Mouse (Mus musculus): ENCODE measurements around the gene Bmp2k.

Gene Bmp2k

DNA sequence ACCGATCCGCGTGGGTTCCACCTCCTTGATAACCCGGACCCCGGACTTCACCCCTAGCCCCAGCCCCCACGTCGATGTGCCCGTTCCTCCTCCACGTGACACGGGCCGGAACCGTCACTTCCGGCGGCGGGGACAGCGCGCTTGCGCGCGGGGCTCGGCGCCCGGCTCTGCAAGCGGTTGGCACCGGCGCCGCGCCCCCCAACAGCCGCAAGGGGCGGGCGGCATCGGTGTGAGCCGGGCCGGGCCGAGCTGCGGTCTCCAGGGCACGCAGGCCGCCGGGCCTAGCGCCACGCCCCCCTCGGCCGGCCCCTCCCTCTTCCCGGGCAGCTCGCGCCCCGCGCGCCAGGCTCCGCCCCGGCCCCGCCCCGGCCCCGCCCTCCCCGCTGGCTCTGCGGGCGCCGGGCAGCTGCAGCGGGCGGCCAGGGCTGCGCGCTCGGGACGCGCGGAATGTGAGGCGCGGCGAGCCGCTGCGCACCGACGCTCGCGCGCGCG is at the start of gene Bmp2k:
Bmp2k (plus strand) TSS at position 380 of the 492 bp plus-strand sequence.
- DNase-seq (ENCODE audit: low read depth, low spot score), result peak; percentile 77

DNA sequence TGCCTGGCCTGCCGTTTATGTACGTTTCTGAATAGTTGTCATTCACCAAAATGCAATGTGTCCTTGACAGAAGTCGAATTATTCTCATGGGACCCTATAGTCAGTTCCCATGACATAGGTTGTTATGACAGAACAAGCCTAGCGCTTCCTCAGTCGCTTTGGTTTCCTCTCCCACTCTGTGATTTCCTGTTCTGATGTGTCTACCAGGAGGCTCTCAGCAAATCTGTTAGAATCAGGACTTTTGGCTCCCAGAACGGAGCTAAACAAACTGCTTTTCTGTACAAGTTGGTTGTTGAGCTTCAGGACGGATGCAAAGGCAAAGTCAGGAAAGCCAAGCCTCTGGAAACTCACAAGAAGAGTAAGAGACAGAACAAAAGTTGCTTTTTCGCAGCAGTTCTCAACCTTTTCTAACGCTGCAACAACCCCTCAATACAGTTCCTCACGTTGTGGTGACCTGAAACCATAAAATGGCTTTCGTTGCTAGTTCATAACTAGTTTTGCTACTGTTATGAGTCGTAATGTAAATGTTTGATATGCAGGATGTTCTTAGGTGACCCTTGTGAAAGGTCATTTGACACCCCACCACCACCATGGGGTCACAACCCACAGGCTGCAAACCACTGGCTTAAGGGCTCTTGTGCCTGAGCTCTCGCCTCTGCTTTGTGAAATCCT is 48.5 kb upstream of the Bmp2k start:
- no peak for DNase-seq (ENCODE audit: low read depth, low spot score)

DNA sequence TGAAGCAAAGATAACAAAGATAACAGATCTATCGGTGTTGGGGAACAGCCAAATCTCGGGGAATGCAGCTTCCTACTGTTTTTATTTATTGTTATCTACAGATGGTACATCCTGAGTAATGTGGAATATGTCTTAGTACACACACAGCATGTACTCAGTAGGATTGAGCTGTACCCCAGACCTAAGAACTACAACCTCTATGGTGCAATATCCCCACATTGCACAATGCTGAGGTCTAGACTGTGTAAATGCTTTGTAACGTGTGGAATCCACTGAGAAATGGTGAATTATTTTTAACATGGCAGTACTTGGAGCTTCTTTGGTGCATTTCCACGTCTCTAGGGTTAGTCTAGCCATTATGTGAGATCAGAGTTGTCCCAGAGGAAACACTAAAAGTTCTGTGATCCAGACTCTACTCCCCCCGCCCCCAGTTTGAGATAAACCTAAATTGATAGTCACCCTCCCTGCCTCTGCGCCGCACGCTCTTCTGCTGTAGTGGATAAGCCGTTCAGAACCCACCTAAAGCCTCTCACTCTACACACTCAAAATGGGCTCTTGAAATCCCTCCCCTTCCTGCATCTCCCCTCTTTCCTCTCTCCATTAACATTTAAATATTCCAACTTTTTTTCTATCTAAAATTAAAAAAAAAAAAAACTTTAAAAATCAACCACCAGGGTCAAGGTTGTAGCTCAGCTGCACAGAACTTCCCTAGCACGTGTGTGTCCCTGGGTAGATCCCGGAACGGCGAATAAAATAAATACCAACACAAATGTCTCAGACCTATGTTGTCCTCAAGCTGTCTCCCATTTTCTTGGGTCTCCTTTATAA is 47.4 kb upstream of the Bmp2k start:
- no peak for DNase-seq (ENCODE audit: low read depth, low spot score)

DNA sequence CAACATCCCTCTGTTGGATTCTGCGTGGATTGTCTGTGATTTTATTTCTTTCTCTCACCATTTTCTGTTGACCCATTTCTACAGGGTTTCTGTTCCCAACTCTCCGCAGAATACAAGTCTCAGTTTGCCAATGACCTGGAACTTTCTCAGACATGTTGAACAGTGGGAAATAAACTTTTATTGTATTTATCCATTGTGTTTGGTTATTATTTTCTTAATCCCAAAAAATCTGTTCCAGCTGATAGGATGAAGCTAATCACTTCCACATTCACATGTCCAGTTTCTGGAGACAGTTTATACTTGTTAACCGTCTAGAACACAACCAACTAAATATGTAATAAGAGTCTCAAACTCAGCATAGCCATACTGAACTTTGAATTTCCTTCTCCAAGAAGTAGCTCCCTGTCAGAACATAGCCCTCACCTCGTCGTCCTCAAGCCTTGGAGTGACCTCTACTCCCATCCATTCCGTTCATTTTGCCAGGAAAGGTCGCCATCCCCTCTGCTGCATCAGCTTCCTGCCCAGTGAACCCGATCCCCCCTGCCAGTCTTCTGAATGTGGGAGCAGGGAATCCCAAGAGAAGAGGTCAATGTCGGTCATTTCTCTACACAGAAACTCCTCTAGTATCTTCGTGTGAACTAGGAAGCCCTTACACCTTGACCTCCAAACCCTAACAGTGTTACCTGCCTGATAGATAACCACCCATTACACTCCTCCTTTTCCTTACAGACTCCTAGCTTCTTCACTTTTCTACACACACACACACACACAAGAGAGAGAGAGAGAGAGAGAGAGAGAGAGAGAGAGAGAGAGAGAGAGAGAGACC is 46.6 kb upstream of the Bmp2k start:
- DNase-seq (ENCODE audit: low read depth, low spot score), result no peak

DNA sequence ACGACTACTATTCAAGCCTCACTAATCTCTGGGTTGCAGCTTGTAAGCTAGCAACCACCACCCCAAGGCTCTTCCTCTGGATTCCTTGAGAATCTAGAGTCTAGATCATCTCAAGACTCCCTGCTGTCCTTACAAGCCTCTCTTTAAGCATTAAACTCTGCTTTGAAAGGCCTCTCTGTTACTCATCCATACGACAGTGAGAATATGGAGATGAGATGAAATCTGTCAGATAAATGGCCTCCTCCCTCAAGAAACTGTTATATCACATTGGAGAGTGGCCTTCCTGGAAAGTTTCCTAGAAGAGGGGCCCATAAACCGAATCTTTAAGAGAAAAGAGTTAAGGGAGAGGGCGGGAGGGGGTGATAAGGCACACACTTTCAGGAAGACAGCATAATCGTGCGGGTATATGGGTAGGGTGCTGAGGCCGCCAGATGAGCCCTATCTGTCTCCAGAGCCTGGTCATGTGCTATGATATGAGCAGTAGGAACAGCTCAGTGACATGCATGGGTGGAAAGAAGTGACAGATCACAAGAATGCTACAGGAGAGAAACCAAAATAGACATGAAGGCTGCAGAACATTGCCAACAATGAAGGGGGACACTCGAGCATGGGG is 45.9 kb upstream of the Bmp2k start:
- DNase-seq (ENCODE audit: low read depth, low spot score), result no peak

DNA sequence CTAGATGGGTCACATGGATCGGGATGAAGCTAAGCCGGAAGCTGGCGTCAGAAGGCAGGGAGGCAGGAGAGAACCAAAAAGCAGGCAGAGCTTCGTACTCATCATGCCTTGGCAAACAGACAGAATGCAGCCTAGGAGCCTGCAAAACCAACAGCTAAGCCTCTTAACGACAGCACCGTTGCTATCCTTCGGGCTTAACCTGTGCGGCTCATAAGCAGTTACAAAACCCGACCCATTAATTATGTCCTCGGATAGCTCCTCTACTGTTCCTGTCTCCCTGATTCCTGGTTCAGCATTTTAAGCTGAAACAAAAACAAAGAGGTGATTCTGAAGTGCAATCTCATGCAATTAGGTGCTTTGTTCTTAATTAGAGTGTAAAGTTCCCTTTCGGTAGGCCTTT is 43.4 kb upstream of the Bmp2k start:
- no peak for DNase-seq (ENCODE audit: low read depth, low spot score)

DNA sequence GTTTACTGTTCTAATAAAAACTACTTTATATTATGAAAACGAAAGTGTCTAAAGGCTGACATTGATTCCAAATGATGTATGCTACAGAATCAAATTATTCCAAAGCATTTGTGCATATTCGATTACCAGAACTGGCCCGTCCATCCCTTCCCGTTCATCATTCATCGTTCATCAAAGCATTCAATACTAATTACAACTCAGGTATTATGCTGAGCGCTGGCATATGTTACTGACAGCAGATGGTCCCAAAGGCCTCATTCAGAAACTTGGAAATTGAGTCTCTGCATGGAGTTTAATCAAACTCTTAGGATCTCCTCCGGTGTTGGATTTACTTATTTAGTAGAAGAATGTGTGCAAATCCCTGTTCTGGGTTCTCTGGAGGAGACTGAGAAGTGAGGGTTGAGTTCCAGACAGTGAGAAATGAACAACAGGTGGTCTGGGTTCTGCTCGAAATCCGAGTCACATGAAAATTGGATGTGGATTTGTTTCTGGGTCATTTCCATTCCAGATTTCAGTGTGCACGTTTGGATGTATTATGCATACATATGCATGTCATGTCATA is 42.9 kb upstream of the Bmp2k start:
- no peak for DNase-seq (ENCODE audit: low read depth, low spot score)

DNA sequence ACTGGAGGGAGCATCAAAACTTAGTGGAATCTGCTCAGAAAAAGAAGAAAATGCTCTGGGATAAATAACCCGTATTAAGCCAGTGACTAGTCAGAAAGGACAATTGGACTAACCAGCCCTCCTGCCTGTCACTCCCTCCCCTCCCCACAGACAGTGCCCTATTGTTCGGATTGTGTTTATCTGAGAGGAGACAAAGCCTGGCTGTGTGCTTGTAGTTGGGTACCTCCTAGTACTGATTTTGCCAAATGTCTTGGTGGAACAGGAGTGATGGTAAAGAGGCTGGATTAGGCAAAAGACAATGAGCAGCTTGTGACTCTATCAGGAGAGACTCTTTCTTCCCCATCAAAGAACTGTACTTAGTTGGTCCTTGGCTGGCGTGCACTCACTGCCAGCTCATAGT is 40.6 kb upstream of the Bmp2k start:
- no peak for DNase-seq (ENCODE audit: low read depth, low spot score)

DNA sequence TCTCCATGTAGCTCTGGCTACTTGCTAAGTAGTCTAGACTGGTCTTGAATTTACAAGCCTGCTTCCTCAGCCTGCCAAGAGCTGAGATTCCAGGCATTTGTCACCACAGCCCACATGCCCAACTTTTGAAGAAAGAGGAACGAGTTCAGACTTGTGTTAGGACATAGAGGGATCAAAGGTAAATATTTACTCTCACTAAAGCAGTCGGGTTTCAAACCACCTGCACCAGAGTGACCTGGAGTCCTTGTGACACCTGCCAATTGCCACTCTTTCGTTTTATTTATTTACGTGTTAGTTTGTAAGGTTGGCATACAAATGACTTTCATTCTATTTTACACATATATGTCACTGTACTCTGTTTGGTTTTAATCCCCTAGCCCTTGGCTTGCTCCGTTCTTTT is 36.4 kb upstream of the Bmp2k start:
- no peak for DNase-seq (ENCODE audit: low read depth, low spot score)

DNA sequence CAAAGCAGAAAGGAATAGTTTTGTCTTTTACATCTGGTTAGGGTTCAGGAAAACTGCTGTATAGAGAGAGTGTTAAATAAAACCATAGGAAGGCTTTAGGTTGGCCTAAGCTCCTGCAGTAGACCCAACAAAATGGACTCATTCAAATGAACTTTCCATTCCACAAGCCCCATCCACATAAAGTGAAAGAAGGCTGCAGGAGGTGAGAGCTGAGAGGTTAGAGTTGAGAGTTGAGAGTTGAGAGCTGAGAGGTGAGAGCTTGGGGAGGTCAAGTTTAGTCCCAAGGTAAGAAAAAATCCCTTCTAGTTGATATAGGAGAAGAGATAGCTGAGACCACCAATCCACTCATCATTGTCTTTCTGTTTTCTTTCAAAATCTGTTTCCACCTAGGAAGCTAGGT is 35.6 kb upstream of the Bmp2k start:
- no peak for DNase-seq (ENCODE audit: low read depth, low spot score)

DNA sequence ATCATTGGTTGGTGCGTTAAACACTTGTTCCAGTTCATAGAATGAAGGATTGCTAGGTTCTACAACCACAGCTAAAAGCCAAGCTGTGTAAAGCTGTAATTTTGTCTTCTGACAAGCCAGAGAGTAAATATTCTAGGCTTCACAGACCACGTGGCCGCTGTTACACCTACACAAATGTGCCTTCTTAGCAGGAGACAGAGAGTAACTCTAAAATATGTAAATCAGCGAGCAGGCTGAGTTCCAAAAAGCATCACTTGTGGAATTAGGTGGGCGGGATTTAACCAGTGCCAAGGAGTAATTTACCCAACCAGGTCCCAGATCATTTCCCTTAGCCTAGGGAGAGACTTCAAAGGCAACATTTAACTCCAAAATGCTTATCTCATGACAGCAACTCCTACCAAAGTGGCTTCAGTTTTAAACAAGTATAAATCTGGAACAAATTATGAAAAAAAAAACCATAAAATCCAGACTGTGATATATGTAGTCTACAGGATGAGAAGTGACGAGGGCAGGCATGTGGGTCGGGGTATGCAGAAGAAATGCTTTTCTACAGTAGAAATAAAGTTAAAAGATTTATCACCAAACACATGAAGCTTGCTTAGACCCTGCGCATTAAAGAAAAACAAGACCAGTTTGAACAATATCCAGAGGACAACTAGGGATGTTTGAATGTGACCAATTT is 35.1 kb upstream of the Bmp2k start:
- peak; percentile 9 for DNase-seq (ENCODE audit: low read depth, low spot score)

DNA sequence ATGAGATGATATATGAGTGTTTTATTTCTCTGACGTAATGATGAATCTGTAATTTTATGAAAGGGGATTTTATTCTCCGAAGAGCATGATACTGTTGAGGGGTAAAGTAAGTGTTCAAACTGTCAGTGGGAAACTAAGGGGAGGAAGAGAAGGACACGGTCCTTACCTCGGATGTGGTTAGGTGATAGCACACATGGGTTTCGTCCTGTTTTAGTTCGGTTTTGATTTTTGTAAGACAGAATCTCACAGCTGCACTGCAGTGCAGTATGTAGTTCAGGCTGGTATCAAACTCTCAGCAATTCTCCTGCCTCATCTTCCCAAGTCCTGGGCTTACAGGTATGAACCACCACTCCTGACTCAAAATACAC is 34.6 kb upstream of the Bmp2k start:
- no peak for DNase-seq (ENCODE audit: low read depth, low spot score)

DNA sequence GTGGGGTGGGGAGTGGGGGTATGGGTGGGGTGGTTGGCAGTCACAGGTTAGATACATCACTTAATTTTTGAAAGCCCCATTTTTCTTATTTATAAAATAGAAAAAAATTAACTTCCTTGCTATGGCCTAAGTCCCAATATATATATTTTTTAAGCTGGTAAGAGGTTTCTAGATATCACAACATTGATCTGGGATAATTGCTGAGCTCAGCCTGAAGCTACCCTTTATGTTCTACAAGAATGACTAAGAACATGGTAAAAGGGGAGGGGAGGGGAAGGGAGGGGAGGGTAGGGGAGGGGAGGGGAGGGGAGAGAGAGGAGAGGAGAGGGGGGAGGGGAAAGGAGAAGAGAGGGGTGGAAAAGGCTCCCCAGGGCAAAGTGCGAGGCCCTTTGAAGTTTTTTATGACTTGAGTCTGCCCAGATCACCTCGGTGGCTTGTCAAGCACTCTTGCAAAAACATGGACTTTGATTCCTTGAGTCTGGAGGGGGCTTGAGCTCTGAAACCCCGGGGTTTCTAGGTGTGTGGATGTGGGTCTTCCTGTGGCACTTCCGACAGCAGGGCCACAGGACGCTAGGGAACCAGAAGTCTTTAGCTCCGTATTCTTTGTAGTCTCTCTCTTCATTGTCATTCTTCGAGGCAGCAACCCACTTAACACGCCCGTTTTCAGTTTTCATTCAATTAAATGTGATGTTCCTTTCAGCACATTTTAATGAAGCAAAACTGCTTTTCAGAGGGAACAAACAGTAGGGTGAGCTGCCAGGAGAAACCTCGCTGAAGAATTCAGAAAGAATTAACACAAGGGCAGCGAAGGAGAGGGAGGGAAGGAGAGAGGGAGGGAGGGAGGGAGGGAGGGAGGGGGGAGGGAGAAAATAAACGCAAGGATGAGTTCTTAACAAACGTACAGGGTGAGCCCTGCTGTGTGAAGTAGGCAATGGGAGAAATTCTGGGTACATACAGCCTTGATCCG is 33.1 kb upstream of the Bmp2k start:
- DNase-seq (ENCODE audit: low read depth, low spot score), result no peak

DNA sequence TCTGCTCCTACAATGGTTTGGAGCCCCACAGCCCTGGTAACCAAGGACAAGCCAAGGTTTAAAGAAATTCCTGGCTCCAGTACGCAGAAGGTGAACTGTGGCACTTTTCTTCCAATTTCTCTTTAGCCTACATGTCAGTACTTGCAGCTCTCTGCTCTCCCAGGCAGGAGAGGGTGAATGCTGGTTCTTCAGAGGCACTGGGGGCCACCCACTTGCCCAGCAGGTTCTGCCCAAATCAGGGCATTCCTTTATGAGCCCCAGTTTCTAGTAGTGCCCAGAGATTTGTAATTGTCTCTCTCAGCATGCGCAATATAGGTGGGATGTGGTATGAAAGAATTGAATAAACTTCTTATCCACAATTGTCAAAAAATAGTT is 32.5 kb upstream of the Bmp2k start:
- DNase-seq (ENCODE audit: low read depth, low spot score), result no peak

DNA sequence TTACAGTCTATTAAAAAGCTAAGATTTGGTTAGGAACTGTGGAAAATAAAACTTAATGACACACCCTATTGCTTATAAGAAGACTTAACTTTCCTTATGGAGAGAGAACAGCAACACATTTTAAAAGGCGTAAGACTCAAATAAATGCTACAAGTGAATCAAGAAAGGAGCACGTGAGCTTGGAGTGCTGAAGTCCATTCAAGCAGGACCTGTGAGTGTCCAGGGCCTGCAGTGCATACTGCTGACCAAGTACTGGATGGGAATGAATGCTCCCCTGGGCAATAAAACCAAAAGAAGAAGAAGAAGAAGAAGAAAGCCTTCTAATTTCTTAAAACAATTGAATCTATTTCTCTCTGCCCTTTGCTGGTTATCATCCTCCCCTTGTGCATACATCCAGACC is 32.0 kb upstream of the Bmp2k start:
- no peak for DNase-seq (ENCODE audit: low read depth, low spot score)

DNA sequence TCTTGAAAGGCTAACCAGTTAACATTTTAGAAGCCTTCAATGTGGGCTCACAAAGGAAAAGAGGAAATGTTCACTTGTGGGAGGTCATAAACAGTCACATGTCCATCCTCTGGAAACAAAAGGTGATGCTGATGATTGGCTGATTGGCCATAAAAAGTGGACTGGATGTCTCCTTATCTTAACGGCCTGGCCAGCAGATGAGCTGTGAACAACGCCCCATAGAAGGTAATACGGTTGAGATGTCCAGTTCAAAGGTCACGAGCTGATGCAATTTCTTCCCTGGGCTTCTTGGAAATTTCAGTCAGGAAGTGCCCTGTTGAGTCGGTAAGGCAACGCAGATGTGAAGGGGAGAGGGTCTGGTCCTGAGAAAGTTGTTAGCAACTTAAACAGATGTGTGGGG is 28.9 kb upstream of the Bmp2k start:
- DNase-seq (ENCODE audit: low read depth, low spot score), result no peak

DNA sequence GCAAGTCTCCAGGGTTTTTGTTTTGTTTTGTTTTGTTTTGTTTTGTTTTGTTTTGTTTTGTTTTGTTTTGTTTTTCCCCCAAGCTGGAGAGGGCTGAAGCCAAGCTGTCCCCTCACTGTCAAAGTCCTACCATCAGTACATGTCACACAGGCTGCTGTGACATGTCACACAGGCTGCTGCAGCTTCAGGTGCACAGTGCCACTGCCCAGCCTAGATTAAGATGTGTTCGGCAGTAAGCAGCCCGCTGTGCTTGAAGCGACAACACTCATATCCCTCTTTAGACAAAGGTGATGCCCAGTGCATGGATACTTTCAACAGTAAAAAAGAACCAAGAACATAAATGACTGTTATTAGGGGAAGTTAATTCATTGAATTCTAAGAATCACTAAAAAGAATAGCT is 28.5 kb upstream of the Bmp2k start:
- no peak for DNase-seq (ENCODE audit: low read depth, low spot score)

DNA sequence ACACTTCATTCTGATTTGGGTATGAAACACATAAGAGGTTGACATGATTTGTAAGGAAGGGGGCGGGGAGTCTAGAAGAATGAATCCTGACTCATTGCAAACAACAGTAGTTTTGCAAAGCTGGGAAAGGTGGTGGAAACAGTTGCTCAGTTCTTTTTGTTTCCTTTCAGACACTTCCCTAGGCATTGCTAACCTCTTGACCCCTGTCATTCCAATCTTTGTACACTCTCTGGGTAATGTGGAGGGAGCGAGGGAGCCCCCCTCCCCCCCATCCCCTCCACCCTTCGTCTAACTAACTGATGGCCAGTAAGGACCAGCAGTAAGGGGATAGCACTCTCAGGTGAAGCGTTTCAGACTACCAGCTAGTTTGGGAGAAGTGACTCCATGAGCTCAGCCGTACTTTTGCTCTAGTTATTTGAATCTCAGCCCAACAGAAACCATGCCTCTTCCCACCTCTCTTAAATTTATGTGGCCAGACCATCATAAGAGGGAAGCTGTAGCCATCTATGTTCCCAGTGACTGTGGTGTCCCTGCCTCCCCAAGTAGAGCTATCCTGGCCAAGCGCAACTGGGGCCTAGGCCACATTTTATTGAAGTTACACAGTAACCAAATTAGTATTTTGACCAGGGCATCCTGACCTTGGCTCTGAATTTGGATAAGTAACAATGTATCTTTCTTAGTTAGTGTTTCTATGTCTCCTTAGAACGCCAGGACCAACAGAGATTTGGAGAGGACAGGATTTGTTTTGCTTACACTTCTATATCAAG is 27.6 kb upstream of the Bmp2k start:
- DNase-seq (ENCODE audit: low read depth, low spot score), result no peak

DNA sequence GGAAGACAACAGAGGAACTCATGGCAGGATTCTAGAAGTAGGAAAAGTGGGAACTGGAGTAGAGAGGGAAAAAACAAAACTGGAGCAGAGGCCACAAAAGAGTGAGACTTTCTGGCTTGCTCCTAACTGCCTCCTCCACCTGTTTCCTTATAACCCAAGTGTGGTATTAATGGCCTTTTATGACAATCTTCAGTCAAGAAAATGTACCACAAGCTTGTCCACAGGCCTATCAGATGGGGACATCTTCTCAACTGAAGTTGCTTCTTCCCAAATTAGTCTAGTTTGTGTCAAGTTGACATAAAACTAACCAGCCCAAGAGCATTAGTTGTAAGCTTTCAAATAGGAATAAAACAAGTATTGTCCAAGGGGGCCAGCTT is 27.0 kb upstream of the Bmp2k start:
- no peak for DNase-seq (ENCODE audit: low read depth, low spot score)
